Mouse (Mus musculus) liver, adult 2 months (tissue): ENCODE data around the gene Frmd4a. TPM values are rescaled to one million over a fixed set of nuclear protein-coding genes. Genes with fewer than 3 reads are reported as not detected.

Experiments used
- DNase-seq: peaks from one replicate; pipeline ENCODE4 v3.0.0-alpha.2; 2011; ENCODE audit warnings: low read depth, low spot score; ENCODE audit errors: extremely low read depth
- H3K27ac ChIP-seq: fragments of 200-500 bp; replicated peaks from 2 replicates; pipeline ENCODE4 v1.5.1; 2012; ENCODE audit warnings: low read depth, mild to moderate bottlenecking, control low read depth, inconsistent platforms, low read length; ENCODE audit not compliant: insufficient read depth
- H3K27me3 ChIP-seq: fragments of 200-500 bp; 2 replicates; pipeline ENCODE4 v1.6.1; 2012; ENCODE audit warnings: mild to moderate bottlenecking, moderate library complexity, low read length, inconsistent platforms; ENCODE audit not compliant: control insufficient read depth, insufficient read depth
- H3K36me3 ChIP-seq: fragments of 200-500 bp; 2 replicates; pipeline ENCODE4 v1.6.1; 2012; ENCODE audit warnings: low read length, inconsistent platforms; ENCODE audit not compliant: control insufficient read depth, insufficient read depth
- H3K4me1 ChIP-seq: fragments of 200-500 bp; 2 replicates; pipeline ENCODE4 v1.6.1; 2011; ENCODE audit warnings: low read length; ENCODE audit not compliant: control insufficient read depth, insufficient read depth
- H3K4me3 ChIP-seq: fragments of 200-500 bp; 2 replicates; pipeline ENCODE4 v1.5.1; 2011; ENCODE audit warnings: low read depth, mild to moderate bottlenecking, control low read depth, low read length, moderate library complexity; ENCODE audit not compliant: insufficient read depth
- H3K79me2 ChIP-seq: fragments of 200-500 bp; 2 replicates; pipeline ENCODE4 v1.6.1; 2012; ENCODE audit warnings: inconsistent platforms, mild to moderate bottlenecking, low read length, moderate library complexity; ENCODE audit not compliant: control insufficient read depth, insufficient read depth
- H3K9ac ChIP-seq: fragments of 200-500 bp; 2 replicates; pipeline ENCODE4 v1.6.1; 2012; ENCODE audit warnings: low read depth, mild to moderate bottlenecking, control low read depth, inconsistent platforms, low read length
- CTCF ChIP-seq: fragments of 200-500 bp; IDR thresholded peaks from 2 replicates; pipeline ENCODE4 v1.5.1; 2011; ENCODE audit warnings: low read depth, low read length, control low read depth
- POLR2A ChIP-seq: fragments of 200-500 bp; IDR thresholded peaks from 2 replicates; pipeline ENCODE4 v1.6.1; 2011; ENCODE audit warnings: low read length, control low read depth; ENCODE audit not compliant: insufficient read depth; ENCODE audit errors: extremely low read depth
- WGBS: fragments of 180-500 bp; shearing (Covaris S2); methylation state at CpG from one replicate; pipeline ENCODE4 v1.1.7; 2018; 5-methylcytosine and 5-hydroxymethylcytosine counted together
- polyA plus RNA-seq: library from polyadenylated mRNA; depleted of rRNA; stranded (reverse); fragments of >200 nt; gene quantifications from 2 replicates; pipeline ENCODE4 v1.2.3, GENCODE M21; 2012
- total RNA-seq: library from RNA; depleted of rRNA; stranded (reverse); fragments of >200 nt; gene quantifications from 2 replicates; pipeline ENCODE4 v1.2.3, GENCODE M21; 2014

Frmd4a gene
- total and polyA plus RNA-seq, 2 experiments = 2.1 to 3.1 TPM

GRCm38 (mm10) chr2:4499257-4499656, 481.7 kb downstream of the Frmd4a start:
- Histone ChIP-seq H3K36me3 (no peaks in the 10 kb centered on the region), H3K4me1 (no peaks in the 10 kb centered on the region), H3K79me2 (no peaks in the 10 kb centered on the region), H3K27ac (no peak overlapping the region), H3K9ac (no peak overlapping the region), H3K4me3 (no peak overlapping the region), H3K27me3 (no peaks in the 10 kb centered on the region)
- DNase-seq = peak; percentile 60
- 0% methylated on average over 1 of the region's 1 CpGs for WGBS
- TF ChIP-seq POLR2A (no peak), CTCF (peak; percentile 25; the same call in 1 of the 2 replicates)

- no peak overlapping the region for H3K27ac ChIP-seq
- no peaks in the 10 kb centered on the region for H3K36me3 ChIP-seq
- H3K9ac ChIP-seq = no peak overlapping the region
- no peak overlapping the region for H3K4me3 ChIP-seq
- TF ChIP-seq POLR2A = no peak
- TF ChIP-seq CTCF = no peak
- no peaks in the 10 kb centered on the region for H3K4me1 ChIP-seq
- WGBS = 92% methylated on average over 9 of the region's 9 CpGs
- H3K79me2 ChIP-seq = no peaks in the 10 kb centered on the region
- no peak for DNase-seq
- no peaks in the 10 kb centered on the region for H3K27me3 ChIP-seq
Observed at GRCm38 (mm10) chr2:4499916-4500315, 482.4 kb downstream of the Frmd4a start.

- H3K36me3 ChIP-seq = no peaks in the 10 kb centered on the region
- no peaks in the 10 kb centered on the region for H3K4me1 ChIP-seq
- no peak overlapping the region for H3K4me3 ChIP-seq
- no peaks in the 10 kb centered on the region for H3K79me2 ChIP-seq
- no peaks in the 10 kb centered on the region for H3K27me3 ChIP-seq
- TF ChIP-seq POLR2A (no peak), CTCF (no peak)
- peak; percentile 28 for DNase-seq
- WGBS = 51% methylated on average over 15 of the region's 15 CpGs
- no peak overlapping the region for H3K9ac ChIP-seq
- H3K27ac ChIP-seq = no peak overlapping the region
Observed at GRCm38 (mm10) chr2:4501257-4502027, 483.9 kb downstream of the Frmd4a start.

- no peak for DNase-seq
- WGBS = 79% methylated on average over 10 of the region's 10 CpGs
- Histone ChIP-seq H3K4me3 (no peak overlapping the region), H3K27ac (no peak overlapping the region), H3K9ac (no peak overlapping the region), H3K27me3 (no peaks in the 10 kb centered on the region), H3K79me2 (no peaks in the 10 kb centered on the region), H3K36me3 (no peaks in the 10 kb centered on the region), H3K4me1 (no peaks in the 10 kb centered on the region)
- no peak for TF ChIP-seq CTCF
- TF ChIP-seq POLR2A = no peak
Observed at GRCm38 (mm10) chr2:4504413-4504812, 486.9 kb downstream of the Frmd4a start.

GRCm38 (mm10) chr2:4505695-4506094, 488.2 kb downstream of the Frmd4a start:
- H3K27ac ChIP-seq = no peak overlapping the region
- 93% methylated on average over 4 of the region's 4 CpGs for WGBS

GRCm38 (mm10) chr2:4506659-4507058, 489.1 kb downstream of the Frmd4a start:
- DNase-seq = no peak
- WGBS = 38% methylated on average over 9 of the region's 9 CpGs
- H3K4me1 ChIP-seq = peaks cover 7% of the 10 kb centered on the region
- no peak overlapping the region for H3K27ac ChIP-seq
- TF ChIP-seq CTCF (no peak), POLR2A (no peak)
- no peaks in the 10 kb centered on the region for H3K79me2 ChIP-seq
- H3K4me3 ChIP-seq = no peak overlapping the region
- H3K36me3 ChIP-seq = no peaks in the 10 kb centered on the region
- no peaks in the 10 kb centered on the region for H3K27me3 ChIP-seq
- no peak overlapping the region for H3K9ac ChIP-seq

More at GRCm38 (mm10) chr2:4505695-4506094, 488.2 kb downstream of the Frmd4a start:
- DNase-seq = no peak
- TF ChIP-seq POLR2A (no peak), CTCF (no peak)
- H3K9ac ChIP-seq = no peak overlapping the region
- no peak overlapping the region for H3K4me3 ChIP-seq
- H3K4me1 ChIP-seq = peaks cover 5% of the 10 kb centered on the region
- no peaks in the 10 kb centered on the region for H3K79me2 ChIP-seq
- H3K27me3 ChIP-seq = no peaks in the 10 kb centered on the region
- H3K36me3 ChIP-seq = no peaks in the 10 kb centered on the region
